Mouse (Mus musculus) testis, adult 2 months (tissue): ENCODE measurements around the gene Gpat3.

Source experiments
- CTCF ChIP-seq: fragments of 200-500 bp; IDR thresholded peaks from 2 replicates; pipeline ENCODE4 v1.5.1; 2012; ENCODE audit warnings: low read depth, mild to moderate bottlenecking, inconsistent platforms, low read length, moderate library complexity; ENCODE audit not compliant: control insufficient read depth, insufficient read depth, insufficient replicate concordance
- POLR2A ChIP-seq: fragments of 200-500 bp; IDR thresholded peaks from 2 replicates; pipeline ENCODE4 v1.6.1; 2012; ENCODE audit warnings: low read depth, mild to moderate bottlenecking, inconsistent platforms, low read length, moderate library complexity; ENCODE audit not compliant: control insufficient read depth

DNA sequence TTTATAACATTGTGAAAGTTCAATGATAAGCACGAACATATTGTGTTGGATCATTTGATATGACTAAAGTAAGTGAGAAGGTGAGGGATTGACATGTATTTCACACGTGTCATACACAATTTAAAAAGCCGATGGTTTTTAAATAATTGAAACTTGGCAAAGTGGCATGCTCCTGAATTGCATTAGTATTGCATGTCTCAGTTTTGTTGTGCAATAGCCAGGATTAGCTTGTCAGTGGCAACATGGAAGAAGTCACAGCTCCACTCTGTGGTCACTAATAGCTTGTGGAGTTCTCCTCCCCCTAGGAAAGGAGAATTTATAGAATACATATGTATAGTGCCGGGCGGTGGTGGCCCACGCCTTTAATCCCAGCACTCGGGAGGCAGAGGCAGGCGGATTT, 24.1 kb upstream of the Gpat3 start:
- TF ChIP-seq CTCF = no peak
- no peak for TF ChIP-seq POLR2A
